Mouse (Mus musculus): ENCODE data around the gene Olfr568.

Gene Olfr568

DNA sequence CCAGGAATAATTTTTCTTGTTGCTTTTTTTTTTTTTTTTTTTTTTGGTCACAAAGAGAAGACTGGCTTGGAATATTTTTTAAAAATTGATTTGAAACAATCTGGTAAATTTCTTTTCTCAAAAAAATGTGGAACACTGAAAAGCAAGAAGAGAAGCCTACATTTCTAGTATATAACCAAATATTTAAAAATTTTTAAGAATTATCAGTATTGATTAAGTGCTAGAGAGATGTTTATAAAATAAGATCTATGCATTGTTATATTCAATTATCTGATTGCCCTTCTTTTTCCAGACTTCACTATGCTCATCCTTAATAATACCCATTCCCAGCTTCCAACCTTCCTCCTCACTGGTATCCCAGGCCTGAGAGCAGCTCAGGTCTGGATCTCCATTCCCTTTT, at the start of gene Olfr568:
TSS of gene Olfr568 (plus strand) at position 301 of the 400 bp plus-strand sequence.
- DNase-seq (ENCODE audit: extremely low read depth, low read depth, low spot score), result no peak

GRCm38 (mm10) chr7:102855807-102856206, 21.1 kb upstream of the Olfr568 start:
- DNase-seq (ENCODE audit: extremely low read depth, low read depth, low spot score), result no peak

GRCm38 (mm10) chr7:102858665-102859064, 18.3 kb upstream of the Olfr568 start, which contains the start of gene Olfr566:
Olfr566 (minus strand) TSS chr7:102858765.
- no peak for DNase-seq (ENCODE audit: extremely low read depth, low read depth, low spot score)

GRCm38 (mm10) chr7:102890782-102891181, 13.9 kb downstream of the Olfr568 start, which contains the start of gene Olfr569:
Olfr569 (minus strand) TSS chr7:102890882.
- DNase-seq (ENCODE audit: extremely low read depth, low read depth, low spot score), result no peak

- DNase-seq (ENCODE audit: extremely low read depth, low read depth, low spot score), result no peak
Observed at GRCm38 (mm10) chr7:102915261-102915660, 38.3 kb downstream of the Olfr568 start.

DNA sequence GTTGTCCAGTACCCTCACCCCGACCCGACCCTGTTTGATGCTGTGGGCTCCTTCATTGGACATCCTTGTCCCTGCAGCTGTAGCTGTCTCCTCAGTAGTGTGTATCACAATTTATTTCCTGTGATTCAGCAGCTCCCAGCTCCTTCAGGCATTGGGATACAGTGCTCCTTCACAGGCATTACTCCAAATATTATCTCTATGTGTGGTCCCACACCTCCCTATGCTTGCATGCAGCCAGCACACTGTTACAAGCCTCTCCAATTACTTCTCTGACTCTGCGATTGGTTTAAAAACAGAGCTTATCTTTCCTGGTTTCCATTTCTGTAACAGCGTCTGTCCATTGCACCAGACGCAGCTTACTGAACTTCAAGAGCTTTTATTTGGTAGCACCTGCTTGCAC, 39.5 kb downstream of the Olfr568 start:
- no peak for DNase-seq (ENCODE audit: extremely low read depth, low read depth, low spot score)

GRCm38 (mm10) chr7:102917032-102917875, 40.3 kb downstream of the Olfr568 start, which contains the start of gene Olfr571:
Olfr571 (minus strand) TSS chr7:102917536.
- no peak for DNase-seq (ENCODE audit: extremely low read depth, low read depth, low spot score)

GRCm38 (mm10) chr7:102919632-102920031, 42.7 kb downstream of the Olfr568 start:
- no peak for DNase-seq (ENCODE audit: extremely low read depth, low read depth, low spot score)

DNA sequence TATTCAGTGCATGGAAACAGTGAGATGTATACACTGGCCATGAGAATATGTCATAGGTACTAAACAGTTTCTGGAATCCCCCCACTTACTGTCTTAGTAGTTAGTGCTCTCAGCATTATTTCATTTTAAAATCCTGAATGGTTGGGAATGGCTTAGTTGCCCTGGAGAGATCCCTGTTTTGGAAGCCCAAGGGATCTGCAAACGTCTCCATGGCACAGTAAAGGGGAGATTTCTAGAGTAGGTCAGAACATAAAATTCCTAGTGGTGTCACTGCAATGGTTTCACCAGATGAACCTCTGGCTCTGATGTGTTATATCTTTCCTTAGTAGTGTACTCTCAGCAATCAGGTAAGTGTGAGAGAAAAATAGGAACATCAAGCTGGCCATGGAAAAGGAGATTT, 47.2 kb downstream of the Olfr568 start, which contains the start of gene Olfr572:
TSS of gene Olfr572 (plus strand) at position 301 of the 400 bp plus-strand sequence.
- no peak for DNase-seq (ENCODE audit: extremely low read depth, low read depth, low spot score)

GRCm38 (mm10) chr7:102927105-102927504, 50.2 kb downstream of the Olfr568 start:
- no peak for DNase-seq (ENCODE audit: extremely low read depth, low read depth, low spot score)
